Comparison of ENCODE assay signal across 7 mouse cellular contexts in genomic region chr13:29371916-29372315, GRCm38 (mm10).
DNase-seq lines count a peak whose midpoint lies in the region; ATAC-seq lines count a peak whose summit lies in the region.

No protein-coding gene starts in this region.

- no peak for ATAC-seq in neural tube, embryonic 11.5 days (ENCODE audit: insufficient read depth, low FRiP score, low TSS enrichment)
- peak; percentile 44; the same call in 1 of the 2 replicates for ATAC-seq in forebrain, embryonic 12.5 days (ENCODE audit: low FRiP score)
- ATAC-seq in hindbrain, embryonic 12.5 days (ENCODE audit: low FRiP score) = no peak

- H3K4me2 ChIP-seq in neural tube, embryonic 11.5 days (ENCODE audit: low read depth) = no peak overlapping the region
- H3K4me2 ChIP-seq in forebrain, embryonic 12.5 days = no peak overlapping the region
- no peak overlapping the region for H3K4me2 ChIP-seq in hindbrain, embryonic 12.5 days (replicated peaks)

- no peaks in the 10 kb centered on the region for H3K36me3 ChIP-seq in neural tube, embryonic 11.5 days (ENCODE audit: control insufficient read depth, insufficient read depth, low read length)
- no peaks in the 10 kb centered on the region for H3K36me3 ChIP-seq in forebrain, embryonic 12.5 days (replicated peaks)
- no peaks in the 10 kb centered on the region for H3K36me3 ChIP-seq in hindbrain, embryonic 12.5 days

- no peak overlapping the region for H3K4me3 ChIP-seq in neural tube, embryonic 11.5 days (ENCODE audit: low read depth, low read length)
- H3K4me3 ChIP-seq in forebrain, embryonic 12.5 days (replicated peaks) = no peak overlapping the region
- H3K4me3 ChIP-seq in hindbrain, embryonic 12.5 days = no peak overlapping the region

- H3K27ac ChIP-seq in neural tube, embryonic 11.5 days (ENCODE audit: low read depth, low read length) = 0 out of 2 replicates have a peak overlapping the region, but pooled peaks have one; percentile 21
- peak overlapping the region; percentile 97 for H3K27ac ChIP-seq in forebrain, embryonic 12.5 days
- H3K27ac ChIP-seq in hindbrain, embryonic 12.5 days = peak overlapping the region; percentile 92

- H3K27me3 ChIP-seq in neural tube, embryonic 11.5 days (ENCODE audit: control insufficient read depth, insufficient read depth, low read length) = no peaks in the 10 kb centered on the region
- no peaks in the 10 kb centered on the region for H3K27me3 ChIP-seq in forebrain, embryonic 12.5 days
- H3K27me3 ChIP-seq in hindbrain, embryonic 12.5 days = no peaks in the 10 kb centered on the region

- H3K4me1 ChIP-seq in neural tube, embryonic 11.5 days (ENCODE audit: control insufficient read depth, insufficient read depth, low read length) = peaks cover 11% of the 10 kb centered on the region
- peaks cover 54% of the 10 kb centered on the region for H3K4me1 ChIP-seq in forebrain, embryonic 12.5 days
- H3K4me1 ChIP-seq in hindbrain, embryonic 12.5 days = peaks cover 21% of the 10 kb centered on the region

- no peak for DNase-seq in neural tube, embryonic 11.5 days (ENCODE audit: low spot score)
- no peak for DNase-seq in neural tube, embryonic 10.5 days (ENCODE audit: extremely low spot score, low spot score)
- no peak for DNase-seq in thymus, postnatal 0 days (ENCODE audit: low spot score)
- DNase-seq in gastrocnemius, postnatal 36 days = no peak
- no peak for DNase-seq in right cerebral cortex, postnatal 14 days

- intact Hi-C loops in gastrocnemius, postnatal 36 days (cut with DNase I) = no loop called here

- H3K9ac ChIP-seq in neural tube, embryonic 11.5 days (ENCODE audit: low read length) = no peak overlapping the region
- no peak overlapping the region for H3K9ac ChIP-seq in forebrain, embryonic 12.5 days
- no peak overlapping the region for H3K9ac ChIP-seq in hindbrain, embryonic 12.5 days

- WGBS in neural tube, embryonic 11.5 days = 47% methylated on average over 3 of the region's 3 CpGs
- WGBS in forebrain, embryonic 12.5 days = 19% methylated on average over 3 of the region's 3 CpGs
- WGBS in hindbrain, embryonic 12.5 days = 48% methylated on average over 3 of the region's 3 CpGs

- no peaks in the 10 kb centered on the region for H3K9me3 ChIP-seq in neural tube, embryonic 11.5 days (ENCODE audit: control insufficient read depth, low read length)
- no peaks in the 10 kb centered on the region for H3K9me3 ChIP-seq in forebrain, embryonic 12.5 days
- H3K9me3 ChIP-seq in hindbrain, embryonic 12.5 days (replicated peaks) = no peaks in the 10 kb centered on the region

Comparison
In these comparisons a context has a peak if more than half of its experiments do, and no peak if none do; other contexts are left out.
1. H3K27ac ChIP-seq: peak in every context shown above with its lines; median percentile 97 in forebrain, embryonic 12.5 days; 92 in hindbrain, embryonic 12.5 days; 21 in neural tube, embryonic 11.5 days.